Mouse (Mus musculus): ENCODE data around the gene Upk3bl.

Upk3bl gene

GRCm38 (mm10) chr5:136054301-136055077 is at the start of gene Upk3bl:
Gene Upk3bl, plus strand, starts transcription at chr5:136054492.
- DNase-seq (ENCODE audit: low read depth, low spot score) = no peak

- no peak for DNase-seq (ENCODE audit: low read depth, low spot score)
Measured at GRCm38 (mm10) chr5:136004537-136004936, 49.8 kb upstream of the Upk3bl start.

GRCm38 (mm10) chr5:136007745-136008144 is 46.5 kb upstream of the Upk3bl start:
- no peak for DNase-seq (ENCODE audit: low read depth, low spot score)

GRCm38 (mm10) chr5:136014877-136015276 is 39.4 kb upstream of the Upk3bl start:
- no peak for DNase-seq (ENCODE audit: low read depth, low spot score)

- DNase-seq (ENCODE audit: low read depth, low spot score) = no peak
Measured at GRCm38 (mm10) chr5:136015586-136015985, 38.7 kb upstream of the Upk3bl start.

- DNase-seq (ENCODE audit: low read depth, low spot score) = no peak
Measured at GRCm38 (mm10) chr5:136016014-136016876, 38.0 kb upstream of the Upk3bl start.

- DNase-seq (ENCODE audit: low read depth, low spot score) = no peak
Measured at GRCm38 (mm10) chr5:136017262-136017661, 37.0 kb upstream of the Upk3bl start.

GRCm38 (mm10) chr5:136018726-136019125 is 35.6 kb upstream of the Upk3bl start:
- no peak for DNase-seq (ENCODE audit: low read depth, low spot score)

- DNase-seq (ENCODE audit: low read depth, low spot score) = no peak
Measured at GRCm38 (mm10) chr5:136019907-136020306, 34.4 kb upstream of the Upk3bl start.

GRCm38 (mm10) chr5:136025712-136026111 is 28.6 kb upstream of the Upk3bl start:
- no peak for DNase-seq (ENCODE audit: low read depth, low spot score)

GRCm38 (mm10) chr5:136026859-136027258 is 27.4 kb upstream of the Upk3bl start:
- DNase-seq (ENCODE audit: low read depth, low spot score) = peak; percentile 17

GRCm38 (mm10) chr5:136027612-136028311 is 26.5 kb upstream of the Upk3bl start:
- no peak for DNase-seq (ENCODE audit: low read depth, low spot score)

GRCm38 (mm10) chr5:136034868-136035267 is 19.4 kb upstream of the Upk3bl start:
- no peak for DNase-seq (ENCODE audit: low read depth, low spot score)

GRCm38 (mm10) chr5:136035285-136035684 is 19.0 kb upstream of the Upk3bl start:
- no peak for DNase-seq (ENCODE audit: low read depth, low spot score)

GRCm38 (mm10) chr5:136036667-136037066 is 17.6 kb upstream of the Upk3bl start:
- DNase-seq (ENCODE audit: low read depth, low spot score) = no peak

- no peak for DNase-seq (ENCODE audit: low read depth, low spot score)
Measured at GRCm38 (mm10) chr5:136038258-136039214, 15.8 kb upstream of the Upk3bl start, which contains the start of gene Upk3b. Gene Upk3b, plus strand, starts transcription at chr5:136038496.

GRCm38 (mm10) chr5:136040210-136040609 is 14.1 kb upstream of the Upk3bl start:
- no peak for DNase-seq (ENCODE audit: low read depth, low spot score)

- no peak for DNase-seq (ENCODE audit: low read depth, low spot score)
Measured at GRCm38 (mm10) chr5:136041260-136041659, 13.0 kb upstream of the Upk3bl start.

GRCm38 (mm10) chr5:136041666-136042065 is 12.6 kb upstream of the Upk3bl start:
- no peak for DNase-seq (ENCODE audit: low read depth, low spot score)

- no peak for DNase-seq (ENCODE audit: low read depth, low spot score)
Measured at GRCm38 (mm10) chr5:136044865-136045264, 9.4 kb upstream of the Upk3bl start.

GRCm38 (mm10) chr5:136045408-136045807 is 8.9 kb upstream of the Upk3bl start:
- no peak for DNase-seq (ENCODE audit: low read depth, low spot score)

All from telencephalon, adult 2 months (tissue).